Mouse (Mus musculus) bone marrow macrophage, adult 2 months (primary cell): ENCODE results near the gene Rhbdf2.

Experiments
- CTCF ChIP-seq: IDR thresholded peaks from 2 replicates; pipeline ENCODE4 v1.5.1; 2012; ENCODE audit warnings: low read depth, mild to moderate bottlenecking, low read length, moderate library complexity
- POLR2A ChIP-seq: IDR thresholded peaks from 2 replicates; pipeline ENCODE4 v1.6.1; 2012; ENCODE audit warnings: mild to moderate bottlenecking, low read depth, low read length, borderline replicate concordance

DNA sequence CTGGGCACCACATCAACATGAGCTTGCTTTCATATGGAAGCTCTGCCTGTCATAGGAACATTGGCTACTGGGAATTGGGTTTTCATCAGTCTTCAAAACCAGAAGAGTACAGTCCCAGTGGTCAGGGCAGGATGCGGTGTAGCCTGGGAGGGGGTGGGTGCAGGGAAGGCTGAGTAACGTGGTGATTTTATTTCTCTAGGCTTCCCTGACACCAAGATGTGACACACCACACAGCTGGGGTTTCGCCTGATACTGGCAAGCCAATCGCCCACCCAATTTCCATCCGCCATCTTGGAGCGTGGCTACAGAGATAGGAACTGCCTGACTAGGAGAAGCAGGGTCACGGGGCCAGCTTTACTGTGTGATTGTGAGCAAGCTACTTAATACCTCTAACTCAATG lies 8.2 kb downstream of the Rhbdf2 start:
- TF ChIP-seq CTCF = no peak
- TF ChIP-seq POLR2A = no peak
